Mouse (Mus musculus): Measurements from ENCODE around the gene Sfxn1. TPM values are rescaled to one million over a fixed set of nuclear protein-coding genes. Genes with fewer than 3 reads are reported as not detected.

Sfxn1 gene
- polyA plus RNA-seq, 1 experiment from 2014 or later = 26.7 TPM

DNA sequence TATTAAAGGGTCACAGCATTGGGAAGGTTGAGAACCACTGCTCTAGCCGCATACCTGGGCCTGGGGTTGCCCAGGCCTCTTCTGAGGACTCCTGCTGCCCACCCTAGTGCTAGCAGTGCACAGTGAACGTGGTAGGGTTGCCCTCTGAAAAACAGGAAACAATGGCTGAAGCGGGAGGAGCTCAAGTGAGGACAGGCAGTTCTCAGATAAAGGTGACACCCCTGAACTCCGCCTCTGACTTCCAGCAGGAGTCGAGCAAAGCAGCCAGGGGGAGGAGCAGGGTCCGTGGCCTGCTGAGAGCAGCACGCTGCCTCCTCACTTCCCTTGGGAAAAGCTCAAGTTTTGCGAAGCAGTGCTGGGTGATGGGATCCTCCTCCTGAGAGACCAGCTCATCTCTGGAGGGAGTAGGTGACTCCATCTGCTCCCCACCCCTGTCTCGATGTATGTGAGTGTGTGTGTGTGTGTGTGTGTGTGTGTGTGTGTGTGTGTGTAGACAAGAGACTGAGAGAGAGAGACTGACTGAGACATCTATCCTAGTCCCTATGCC lies 82.1 kb downstream of the Sfxn1 start:
- 6% methylated on average over 9 of the region's 9 CpGs for WGBS
- ATAC-seq (ENCODE audit: insufficient number of reproducible peaks, insufficient read depth, low FRiP score, low read depth) = no peak
- no peak overlapping the region; the same call in 1 of the 2 replicates for H3K9ac ChIP-seq (ENCODE audit: low read length)
- no peaks in the 10 kb centered on the region for H3K9me3 ChIP-seq (ENCODE audit: control insufficient read depth, low read length)
- H3K36me3 ChIP-seq (ENCODE audit: control insufficient read depth, insufficient read depth, low read length) = no peaks in the 10 kb centered on the region
- H3K4me1 ChIP-seq (ENCODE audit: control insufficient read depth in 2 of 2, insufficient read depth in 2 of 2, low read length in 2 of 2) = peaks cover 2 to 4% of the 10 kb centered on the region in 2 experiments; a peak in 2 of 4 replicates
- H3K4me3 ChIP-seq (ENCODE audit: control insufficient read depth in 1 of 2, insufficient read depth in 1 of 2, low read depth in 1 of 2, low read length in 2 of 2) = no peak overlapping the region
- H3K27me3 ChIP-seq (ENCODE audit: control insufficient read depth, insufficient read depth, low read length) = no peaks in the 10 kb centered on the region
- H3K4me2 ChIP-seq (ENCODE audit: low read length) = no peak overlapping the region
- H3K27ac ChIP-seq (replicated peaks in 1 of 2; ENCODE audit: control insufficient read depth in 1 of 2, insufficient read depth in 1 of 2, low read depth in 2 of 2, low read length in 2 of 2) = no peak overlapping the region

DNA sequence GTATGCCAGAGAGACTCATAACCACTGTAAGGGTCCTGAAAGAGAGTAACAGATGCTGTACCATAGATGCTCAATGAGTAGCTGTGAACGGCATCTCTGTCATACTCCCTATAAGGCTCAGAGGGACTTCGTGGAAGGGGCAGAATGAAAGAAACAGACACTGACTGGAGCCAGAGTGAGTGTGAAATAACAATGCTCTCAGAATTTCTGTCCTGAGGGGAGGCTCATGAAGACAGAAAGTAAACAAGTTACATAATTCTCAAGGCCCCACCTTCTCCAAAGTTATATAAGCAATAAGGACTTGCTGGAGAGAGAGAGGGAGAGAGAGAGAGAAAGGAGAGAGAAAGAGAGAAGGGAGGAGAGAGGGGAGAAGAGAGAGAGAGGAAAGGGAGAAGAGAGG lies 84.2 kb downstream of the Sfxn1 start:
- H3K36me3 ChIP-seq (ENCODE audit: control insufficient read depth, insufficient read depth, low read length) = no peaks in the 10 kb centered on the region
- H3K4me1 ChIP-seq (ENCODE audit: control insufficient read depth in 2 of 2, insufficient read depth in 2 of 2, low read length in 2 of 2) = peaks cover 2 to 4% of the 10 kb centered on the region in 2 experiments; a peak in 2 of 4 replicates
- no peaks in the 10 kb centered on the region; the same call in 1 of the 2 replicates for H3K27me3 ChIP-seq (ENCODE audit: control insufficient read depth, insufficient read depth, low read length)
- H3K9ac ChIP-seq (ENCODE audit: low read length) = no peak overlapping the region
- H3K9me3 ChIP-seq (ENCODE audit: control insufficient read depth, low read length) = no peaks in the 10 kb centered on the region
- H3K4me2 ChIP-seq (ENCODE audit: low read length) = no peak overlapping the region
- 82% methylated on average over 2 of the region's 2 CpGs for WGBS
- no peak overlapping the region for H3K27ac ChIP-seq (replicated peaks in 1 of 2; ENCODE audit: control insufficient read depth in 1 of 2, insufficient read depth in 1 of 2, low read depth in 2 of 2, low read length in 2 of 2)
- H3K4me3 ChIP-seq (ENCODE audit: control insufficient read depth in 1 of 2, insufficient read depth in 1 of 2, low read depth in 1 of 2, low read length in 2 of 2) = no peak overlapping the region
- no peak for ATAC-seq (ENCODE audit: insufficient number of reproducible peaks, insufficient read depth, low FRiP score, low read depth)

Other genes starting within 250 kb of the Sfxn1 start
- 0.20 TPM in 1 of 2 replicates, not detected in the other for gene Drd1, start 16.2 kb upstream of the Sfxn1 start, polyA plus RNA-seq (2014; fragmentation: Nextera tagmentation; extraction: Ambion mirVana)
- gene Hrh2, start 120.3 kb downstream of the Sfxn1 start, polyA plus RNA-seq (2014; fragmentation: Nextera tagmentation; extraction: Ambion mirVana) = 0.07 TPM in 1 of 2 replicates, not detected in the other